Mouse (Mus musculus) kidney, adult 9 months (tissue): ENCODE results near the gene Col23a1.

Experiments used
- DNase-seq: peaks from one replicate; pipeline ENCODE4 v3.0.0; 2022

The Col23a1 gene

GRCm38 (mm10) chr11:51444649-51445048 is 154.9 kb downstream of the Col23a1 start:
- no peak for DNase-seq

GRCm38 (mm10) chr11:51446711-51447425 is 157.1 kb downstream of the Col23a1 start:
- peak; percentile 51 for DNase-seq

- DNase-seq: no peak
These were observed 158.5 kb downstream of the Col23a1 start for GRCm38 (mm10) chr11:51448256-51448655.

GRCm38 (mm10) chr11:51448680-51449079 is 159.0 kb downstream of the Col23a1 start:
- no peak for DNase-seq

GRCm38 (mm10) chr11:51449881-51450280 is 160.2 kb downstream of the Col23a1 start:
- no peak for DNase-seq

- no peak for DNase-seq
These were observed 161.6 kb downstream of the Col23a1 start for GRCm38 (mm10) chr11:51451281-51451680.

GRCm38 (mm10) chr11:51451925-51452324 is 162.2 kb downstream of the Col23a1 start:
- DNase-seq: no peak

- DNase-seq: no peak
These were observed 164.0 kb downstream of the Col23a1 start for GRCm38 (mm10) chr11:51453742-51454141.

- DNase-seq: no peak
These were observed 165.8 kb downstream of the Col23a1 start for GRCm38 (mm10) chr11:51455501-51455900.

- no peak for DNase-seq
These were observed 167.9 kb downstream of the Col23a1 start for GRCm38 (mm10) chr11:51457624-51458023.

GRCm38 (mm10) chr11:51458649-51459048 is 168.9 kb downstream of the Col23a1 start:
- no peak for DNase-seq

GRCm38 (mm10) chr11:51459569-51460043 is 169.9 kb downstream of the Col23a1 start:
- no peak for DNase-seq

- no peak for DNase-seq
These were observed 179.0 kb downstream of the Col23a1 start for GRCm38 (mm10) chr11:51468737-51469136.

- DNase-seq: no peak
These were observed 179.7 kb downstream of the Col23a1 start for GRCm38 (mm10) chr11:51469341-51469831.

GRCm38 (mm10) chr11:51470383-51471144 is 180.8 kb downstream of the Col23a1 start:
- no peak for DNase-seq

GRCm38 (mm10) chr11:51473686-51474085 is 184.0 kb downstream of the Col23a1 start:
- DNase-seq: no peak

GRCm38 (mm10) chr11:51476543-51476942 is 186.8 kb downstream of the Col23a1 start:
- no peak for DNase-seq

GRCm38 (mm10) chr11:51477571-51477970 is 187.9 kb downstream of the Col23a1 start:
- DNase-seq: no peak

GRCm38 (mm10) chr11:51482251-51482650 is 192.5 kb downstream of the Col23a1 start:
- DNase-seq: no peak

- DNase-seq: no peak
These were observed 195.4 kb downstream of the Col23a1 start for GRCm38 (mm10) chr11:51485051-51485521.

- DNase-seq: no peak
These were observed 196.2 kb downstream of the Col23a1 start for GRCm38 (mm10) chr11:51485775-51486464.

GRCm38 (mm10) chr11:51488813-51489212 is 199.1 kb downstream of the Col23a1 start:
- DNase-seq: no peak

GRCm38 (mm10) chr11:51493421-51493820 is 203.7 kb downstream of the Col23a1 start:
- DNase-seq: no peak
